Mouse (Mus musculus) C2C12 (cell line): ENCODE results near the gene Uba52. TPM values are rescaled to one million over a fixed set of nuclear protein-coding genes. Genes with fewer than 3 reads are reported as not detected.

Experiments used
- H3K27me3 ChIP-seq: one replicate; pipeline ENCODE4 v1.6.1; 2011; ENCODE audit not compliant: control insufficient read depth, insufficient read depth, insufficient read length
- H3K36me3 ChIP-seq: one replicate; pipeline ENCODE4 v1.6.1; 2011; ENCODE audit not compliant: control insufficient read depth, insufficient read depth
- H3K4me3 ChIP-seq: one replicate; pipeline ENCODE4 v1.5.1; 2011; ENCODE audit warnings: mild to moderate bottlenecking, control low read depth; ENCODE audit not compliant: poor library complexity, insufficient read depth, severe bottlenecking
- H3K79me2 ChIP-seq: one replicate; pipeline ENCODE4 v1.6.1; 2011; ENCODE audit not compliant: control insufficient read depth, insufficient read depth
- H3K79me3 ChIP-seq: one replicate; pipeline ENCODE4 v1.6.1; 2011; ENCODE audit warnings: low read depth, control low read depth
- H3ac ChIP-seq: one replicate; pipeline ENCODE3; 2011; ENCODE audit warnings: low read depth; ENCODE audit not compliant: control insufficient read depth, insufficient read length
- CEBPB ChIP-seq: IDR thresholded peaks from one replicate; pipeline ENCODE4 v1.6.1; 2011; ENCODE audit warnings: low read depth, mild to moderate bottlenecking, control low read depth, moderate library complexity
- CTCF ChIP-seq: IDR thresholded peaks from one replicate; pipeline ENCODE4 v1.5.1; 2011; ENCODE audit not compliant: control insufficient read depth, insufficient read depth, insufficient read length
- FOSL1 ChIP-seq: IDR thresholded peaks from one replicate; pipeline ENCODE4 v1.8.0; 2011; ENCODE audit warnings: mild to moderate bottlenecking, low read length; ENCODE audit not compliant: poor library complexity, insufficient read depth, severe bottlenecking
- MAX ChIP-seq: IDR thresholded peaks from one replicate; pipeline ENCODE4 v1.6.1; 2011; ENCODE audit warnings: mild to moderate bottlenecking, control low read depth
- MYOD1 ChIP-seq: IDR thresholded peaks from one replicate; pipeline ENCODE4 v1.6.1; 2011; ENCODE audit warnings: low read depth; ENCODE audit not compliant: control insufficient read depth, insufficient read length
- MYOG ChIP-seq: IDR thresholded peaks from one replicate; pipeline ENCODE4 v1.6.1; 2011; ENCODE audit not compliant: control insufficient read depth, insufficient read length; ENCODE audit errors: extremely low read depth
- USF1 ChIP-seq: IDR thresholded peaks from one replicate; pipeline ENCODE4 v1.6.1; 2011; ENCODE audit warnings: low read depth, mild to moderate bottlenecking, control low read depth, moderate library complexity
- polyA plus RNA-seq: library from polyadenylated mRNA; unstranded; fragments of >200 nt; fragmentation: generic; extraction: Trizol; gene quantifications from one replicate; pipeline ENCODE4 v1.2.1, GENCODE M21; 2012; ENCODE audit warnings: missing spikeins

Uba52 gene
- polyA plus RNA-seq, 1 experiment, result 1,556 TPM

DNA sequence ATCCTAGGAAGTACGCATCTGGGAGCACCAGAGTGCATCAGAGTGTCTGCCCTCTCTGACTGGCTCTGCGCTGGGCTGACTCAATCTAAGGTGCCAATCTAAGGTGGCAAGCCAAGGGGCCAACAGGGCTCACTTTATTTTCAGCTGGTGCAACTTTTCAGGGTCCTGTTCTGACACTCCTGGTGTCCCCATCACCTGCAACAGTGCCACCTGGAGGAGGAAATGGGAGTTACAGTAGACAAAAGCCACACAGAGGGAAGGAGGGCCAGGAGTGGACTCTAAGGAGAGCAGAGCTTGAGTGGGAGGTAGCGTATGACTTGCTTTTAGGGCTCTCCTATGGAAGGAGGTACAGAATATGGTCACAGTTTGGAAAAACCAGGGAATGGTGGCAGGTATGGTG, 5.8 kb downstream of the Uba52 start:
- H3K79me2 ChIP-seq, result peaks cover 39% of the 10 kb centered on the region
- H3K36me3 ChIP-seq, result peaks cover 39% of the 10 kb centered on the region
- H3K4me3 ChIP-seq, result peak overlapping the region; percentile 48
- peak overlapping the region; percentile 14 for H3ac ChIP-seq
- H3K27me3 ChIP-seq, result no peaks in the 10 kb centered on the region
- TF ChIP-seq CTCF (peak; percentile 36), MAX (no peak), FOSL1 (no peak), MYOG (no peak)
- peaks cover 29% of the 10 kb centered on the region for H3K79me3 ChIP-seq

DNA sequence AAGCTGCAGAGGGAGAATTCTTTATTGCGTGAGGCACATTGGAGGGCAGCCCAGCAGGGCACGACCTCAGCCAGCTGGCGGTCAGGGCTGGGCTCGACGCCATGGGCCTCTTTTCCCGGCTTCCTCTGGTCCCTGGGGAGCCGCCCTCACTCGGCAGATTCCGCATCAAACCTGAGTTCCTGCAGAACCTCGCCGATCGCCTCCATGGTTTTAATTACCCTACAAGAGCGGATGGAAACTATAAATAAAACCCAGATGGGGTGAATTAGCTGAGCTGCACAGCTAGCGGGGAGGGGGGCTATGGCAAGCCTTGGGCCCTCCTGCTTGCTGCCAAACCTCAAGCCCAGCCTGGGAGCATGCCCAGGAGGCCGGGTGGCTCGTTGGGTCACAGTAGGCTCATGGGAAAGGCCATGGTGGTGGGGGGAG, 6.3 kb downstream of the Uba52 start:
- no peak for TF ChIP-seq FOSL1
- TF ChIP-seq MYOD1, result peak; percentile 29
- H3K79me2 ChIP-seq, result peaks cover 33% of the 10 kb centered on the region
- peak overlapping the region; percentile 14 for H3K4me3 ChIP-seq
- no peak overlapping the region for H3ac ChIP-seq
- no peaks in the 10 kb centered on the region for H3K27me3 ChIP-seq
- peaks cover 24% of the 10 kb centered on the region for H3K79me3 ChIP-seq
- H3K36me3 ChIP-seq, result peaks cover 35% of the 10 kb centered on the region

DNA sequence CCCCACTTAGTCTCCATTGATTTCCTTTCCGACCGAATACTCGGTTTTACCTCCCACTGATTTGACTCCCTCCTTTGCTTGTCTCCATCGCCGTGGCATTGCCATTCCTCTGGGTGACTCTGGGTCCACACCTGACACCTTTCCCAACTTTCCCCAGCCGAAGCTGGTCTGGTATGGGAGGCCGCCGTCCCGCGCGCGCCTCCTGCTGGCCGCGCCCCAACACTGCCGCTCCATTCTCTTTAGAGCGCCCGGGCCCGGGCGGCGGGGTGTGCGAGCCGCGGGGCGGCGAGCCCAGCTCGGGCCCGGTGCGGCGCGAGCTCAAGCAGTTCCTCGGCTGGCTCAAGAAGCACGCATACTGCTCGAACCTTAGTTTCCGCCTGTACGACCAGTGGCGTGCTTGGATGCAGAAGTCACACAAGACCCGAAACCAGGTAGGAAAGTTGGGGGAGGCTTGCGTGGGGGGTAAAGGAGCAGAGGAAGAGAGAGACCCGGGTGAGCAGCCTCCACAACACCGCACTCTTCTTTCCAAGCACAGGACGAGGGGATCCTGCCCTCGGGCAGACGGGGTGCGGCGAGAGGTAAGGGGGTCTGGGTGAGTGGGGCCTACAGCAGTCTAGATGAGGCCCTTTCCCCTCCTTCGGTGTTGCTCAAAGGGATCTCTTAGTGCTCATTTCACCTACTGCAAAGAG, 7.4 kb downstream of the Uba52 start:
- H3K79me3 ChIP-seq, result peaks cover 14% of the 10 kb centered on the region
- TF ChIP-seq CTCF (peak; percentile 94), MYOG (no peak)
- peaks cover 25% of the 10 kb centered on the region for H3K36me3 ChIP-seq
- H3K79me2 ChIP-seq, result peaks cover 30% of the 10 kb centered on the region
- no peak overlapping the region for H3K4me3 ChIP-seq
- no peaks in the 10 kb centered on the region for H3K27me3 ChIP-seq
- H3ac ChIP-seq, result peak overlapping the region; percentile 48

DNA sequence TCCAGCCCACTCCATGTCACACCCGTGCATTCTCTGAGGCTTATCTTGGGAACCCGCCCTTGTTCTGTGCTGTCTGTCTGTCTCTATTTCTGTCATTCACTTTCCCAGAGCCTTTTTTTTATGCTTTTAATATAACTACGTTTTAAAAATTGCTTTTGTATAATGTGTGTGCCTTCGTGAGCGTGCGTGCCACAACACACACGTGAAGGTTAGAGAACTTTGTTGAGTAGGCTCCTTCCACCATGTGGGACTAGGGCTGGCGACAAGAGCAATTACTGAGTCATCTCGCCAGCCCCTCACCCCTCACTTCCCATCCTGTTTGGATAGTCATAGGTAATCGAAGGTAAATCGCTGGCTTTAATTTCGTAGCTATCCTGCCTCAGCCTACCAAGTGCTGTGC, 8.1 kb downstream of the Uba52 start:
- H3K4me3 ChIP-seq, result no peak overlapping the region
- TF ChIP-seq MYOD1 (no peak), MAX (no peak), CTCF (no peak), CEBPB (no peak), USF1 (no peak), FOSL1 (no peak), MYOG (no peak)
- no peaks in the 10 kb centered on the region for H3K27me3 ChIP-seq
- no peak overlapping the region for H3ac ChIP-seq
- peaks cover 18% of the 10 kb centered on the region for H3K36me3 ChIP-seq
- peaks cover 11% of the 10 kb centered on the region for H3K79me3 ChIP-seq
- H3K79me2 ChIP-seq, result peaks cover 29% of the 10 kb centered on the region

DNA sequence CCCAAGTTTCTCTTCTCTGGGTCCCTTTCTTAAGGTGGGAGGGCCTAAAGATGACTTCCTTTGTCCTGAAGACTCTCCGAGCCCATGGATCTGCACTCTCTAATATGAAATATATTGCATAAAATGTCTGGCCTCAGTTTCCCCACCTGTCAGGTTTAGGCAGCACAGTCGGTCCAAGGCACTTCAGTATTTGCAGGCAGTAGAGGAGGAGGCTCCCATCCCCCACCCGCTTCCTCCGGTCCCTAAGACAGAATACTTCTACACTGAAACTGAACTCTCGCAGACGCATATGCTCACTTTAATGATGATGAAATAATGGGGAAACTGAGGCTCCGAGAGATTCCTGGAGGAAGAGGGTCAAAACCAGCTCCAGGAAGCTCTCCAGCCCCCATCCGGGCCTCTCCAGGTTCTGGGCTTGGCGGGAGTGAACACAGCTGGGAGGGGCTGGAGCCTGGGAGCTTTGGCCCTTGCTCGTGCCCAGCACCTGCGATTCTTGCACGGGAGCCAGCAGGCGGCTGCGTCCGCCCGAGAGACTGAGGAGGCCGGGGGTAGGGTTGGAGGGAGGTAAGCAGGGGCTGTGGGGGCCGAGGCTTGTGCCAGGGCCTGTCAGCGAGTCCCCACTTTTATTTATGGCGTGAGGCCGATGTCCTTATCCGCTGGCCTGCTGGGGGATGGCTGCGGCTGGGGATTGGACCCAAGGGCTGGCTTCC, 8.6 kb downstream of the Uba52 start:
- Histone ChIP-seq H3K79me3 (peaks cover 15% of the 10 kb centered on the region), H3K4me3 (no peak overlapping the region)

More for the DNA sequence above, 8.6 kb downstream of the Uba52 start:
- Histone ChIP-seq H3K79me2 (peaks cover 29% of the 10 kb centered on the region), H3K27me3 (no peaks in the 10 kb centered on the region), H3K36me3 (peaks cover 12% of the 10 kb centered on the region), H3ac (no peak overlapping the region)
- TF ChIP-seq USF1 (no peak), FOSL1 (no peak), MAX (no peak), CEBPB (no peak), MYOD1 (no peak), CTCF (no peak), MYOG (no peak)
